Mouse (Mus musculus) heart, embryonic 16.5 days (tissue): ENCODE measurements at regions not wholly inside any gene's neighbourhood (a gene's known extent, or its start where the extent isn't known, plus 50 kb on each side); places are given as distances from the start of the nearest gene placed in this dataset.

Experiments used
- ATAC-seq: fragments of 200-750 bp; cut with Nextera tagmentation; replicated peaks from 2 replicates; pipeline ENCODE4 v1.8.0; 2017; ENCODE audit warnings: moderate number of reproducible peaks; ENCODE audit not compliant: insufficient read depth, low FRiP score; ENCODE audit errors: extremely low read depth
- H3K27ac ChIP-seq: fragments of 300-500 bp; sonication (generic); 2 replicates; pipeline ENCODE4 v1.5.1; 2014; ENCODE audit warnings: mild to moderate bottlenecking, low read length, control low read depth, moderate library complexity
- H3K27me3 ChIP-seq: fragments of 300-500 bp; sonication (generic); 2 replicates; pipeline ENCODE4 v1.6.1; 2014; ENCODE audit warnings: low read length, mixed read lengths; ENCODE audit not compliant: control insufficient read depth, insufficient read depth
- H3K36me3 ChIP-seq: fragments of 300-500 bp; sonication (generic); 2 replicates; pipeline ENCODE4 v1.6.1; 2014; ENCODE audit not compliant: control insufficient read depth, insufficient read depth
- H3K4me1 ChIP-seq: fragments of 300-500 bp; sonication (generic); 2 replicates; pipeline ENCODE4 v1.6.1; 2014; ENCODE audit warnings: low read length, mixed read lengths; ENCODE audit not compliant: control insufficient read depth, insufficient read depth
- H3K4me2 ChIP-seq: fragments of 300-500 bp; sonication (generic); 2 replicates; pipeline ENCODE4 v1.6.1; 2014; ENCODE audit warnings: low read depth, mild to moderate bottlenecking, control low read depth, low read length
- H3K4me3 ChIP-seq: fragments of 300-500 bp; sonication (generic); 2 replicates; pipeline ENCODE4 v1.5.1; 2014; ENCODE audit warnings: mild to moderate bottlenecking, control low read depth, low read length
- H3K9ac ChIP-seq: fragments of 300-500 bp; sonication (generic); 2 replicates; pipeline ENCODE4 v1.6.1; 2014; ENCODE audit warnings: low read length, control low read depth
- H3K9me3 ChIP-seq: fragments of 300-500 bp; sonication (generic); replicated peaks from 2 replicates; pipeline ENCODE4 v1.6.1; 2016; ENCODE audit warnings: low read length; ENCODE audit not compliant: control insufficient read depth
- WGBS: fragments of 180-500 bp; shearing (Covaris S2); extraction: QIAGEN DNeasy Blood & Tissue Kit; methylation state at CpG from one replicate; pipeline ENCODE4 v1.1.7; 2014; 5-methylcytosine and 5-hydroxymethylcytosine counted together

DNA sequence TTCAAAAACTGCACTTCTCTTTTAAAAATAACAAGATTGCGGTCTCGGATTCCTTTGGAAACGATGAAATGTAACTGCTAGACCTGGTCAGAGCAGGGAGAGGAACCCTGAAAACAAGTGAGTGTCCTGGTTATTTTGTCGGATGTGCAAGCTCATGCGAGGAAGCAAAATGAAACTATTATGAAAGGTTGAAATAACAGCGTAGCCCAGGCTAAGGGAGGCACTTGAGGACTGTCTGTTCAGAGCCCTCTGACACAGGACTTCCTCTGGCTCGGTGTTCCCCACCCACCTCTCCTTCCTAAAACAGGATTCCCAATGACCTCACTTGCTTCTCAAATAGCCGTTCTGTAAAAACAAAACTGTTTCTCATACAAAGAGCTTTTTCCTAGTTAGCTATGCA is 51.3 kb upstream of the S1pr1 start:
- H3K4me3 ChIP-seq: peak overlapping the region; percentile 33
- 44% methylated on average over 8 of the region's 8 CpGs for WGBS
- peak overlapping the region; percentile 62 for H3K9ac ChIP-seq
- ATAC-seq: peak; percentile 83
- H3K27me3 ChIP-seq: no peaks in the 10 kb centered on the region
- H3K4me2 ChIP-seq: peak overlapping the region; percentile 54
- H3K27ac ChIP-seq: peak overlapping the region; percentile 87
- no peaks in the 10 kb centered on the region for H3K9me3 ChIP-seq
- H3K36me3 ChIP-seq: no peaks in the 10 kb centered on the region
- H3K4me1 ChIP-seq: peaks cover 13% of the 10 kb centered on the region

DNA sequence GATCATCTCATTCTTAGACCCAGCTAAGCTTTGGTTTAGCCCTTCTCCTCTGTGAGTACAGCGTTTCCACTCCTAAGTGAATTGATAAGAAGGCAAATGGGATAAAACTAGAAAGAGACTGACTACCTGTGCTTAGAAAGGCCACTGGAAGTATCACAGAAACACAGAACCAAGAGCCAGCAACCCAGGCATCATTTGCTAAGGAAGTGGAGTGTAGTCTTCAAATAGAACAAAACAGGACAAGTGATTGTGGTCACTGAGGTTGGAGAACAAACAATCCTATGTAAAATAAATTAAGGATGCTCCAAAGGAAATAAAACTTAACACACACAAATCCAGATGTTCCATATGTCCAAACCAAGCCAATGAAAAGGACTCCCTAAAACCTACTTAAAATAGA is 53.4 kb upstream of the S1pr1 start:
- H3K27ac ChIP-seq: peak overlapping the region; percentile 75
- H3K4me1 ChIP-seq: peaks cover 6% of the 10 kb centered on the region
- no peak overlapping the region for H3K9ac ChIP-seq
- no peak overlapping the region for H3K4me2 ChIP-seq
- H3K27me3 ChIP-seq: no peaks in the 10 kb centered on the region
- H3K36me3 ChIP-seq: no peaks in the 10 kb centered on the region
- no peak for ATAC-seq
- no peaks in the 10 kb centered on the region for H3K9me3 ChIP-seq
- 64% methylated on average over 1 of the region's 1 CpGs for WGBS
- H3K4me3 ChIP-seq: no peak overlapping the region

GRCm38 (mm10) chr3:115768761-115769530 is 54.1 kb upstream of the S1pr1 start:
- H3K27me3 ChIP-seq: no peaks in the 10 kb centered on the region
- peak; percentile 70; the same call in 1 of the 2 replicates for ATAC-seq
- no peaks in the 10 kb centered on the region for H3K9me3 ChIP-seq
- no peak overlapping the region for H3K9ac ChIP-seq
- WGBS: 69% methylated on average over 19 of the region's 19 CpGs
- H3K4me3 ChIP-seq: no peak overlapping the region
- H3K27ac ChIP-seq: peak overlapping the region; percentile 75
- peaks cover 3% of the 10 kb centered on the region; the same call in 1 of the 2 replicates for H3K4me1 ChIP-seq
- H3K36me3 ChIP-seq: no peaks in the 10 kb centered on the region
- H3K4me2 ChIP-seq: no peak overlapping the region

- ATAC-seq: no peak
- H3K4me2 ChIP-seq: no peak overlapping the region
- no peaks in the 10 kb centered on the region for H3K27me3 ChIP-seq
- no peaks in the 10 kb centered on the region for H3K36me3 ChIP-seq
- 70% methylated on average over 5 of the region's 5 CpGs for WGBS
- no peak overlapping the region for H3K9ac ChIP-seq
- H3K9me3 ChIP-seq: no peaks in the 10 kb centered on the region
- no peak overlapping the region for H3K4me3 ChIP-seq
- H3K4me1 ChIP-seq: peaks cover 7% of the 10 kb centered on the region
- no peak overlapping the region for H3K27ac ChIP-seq
Observed at GRCm38 (mm10) chr3:115772676-115773075, 57.8 kb upstream of the S1pr1 start.

- H3K4me3 ChIP-seq: no peak overlapping the region
- no peak overlapping the region for H3K4me2 ChIP-seq
- no peak for ATAC-seq
- peaks cover 7% of the 10 kb centered on the region for H3K4me1 ChIP-seq
- no peaks in the 10 kb centered on the region for H3K27me3 ChIP-seq
- no peak overlapping the region for H3K9ac ChIP-seq
- no peaks in the 10 kb centered on the region for H3K9me3 ChIP-seq
- H3K27ac ChIP-seq: no peak overlapping the region
- no peaks in the 10 kb centered on the region for H3K36me3 ChIP-seq
- WGBS: 83% methylated on average over 8 of the region's 8 CpGs
Observed at GRCm38 (mm10) chr3:115774321-115774720, 59.4 kb upstream of the S1pr1 start.

- Histone ChIP-seq H3K4me3 (no peak overlapping the region), H3K36me3 (no peaks in the 10 kb centered on the region), H3K27ac (no peak overlapping the region), H3K4me1 (peaks cover 7% of the 10 kb centered on the region), H3K4me2 (no peak overlapping the region), H3K9ac (no peak overlapping the region), H3K27me3 (no peaks in the 10 kb centered on the region), H3K9me3 (no peaks in the 10 kb centered on the region)
- 71% methylated on average over 4 of the region's 4 CpGs for WGBS
- no peak for ATAC-seq
Observed at GRCm38 (mm10) chr3:115774723-115775122, 59.9 kb upstream of the S1pr1 start.

GRCm38 (mm10) chr3:115779144-115779890 is 64.4 kb upstream of the S1pr1 start:
- Histone ChIP-seq H3K9ac (no peak overlapping the region), H3K27ac (no peak overlapping the region), H3K36me3 (no peaks in the 10 kb centered on the region), H3K4me3 (no peak overlapping the region), H3K27me3 (no peaks in the 10 kb centered on the region), H3K9me3 (no peaks in the 10 kb centered on the region), H3K4me2 (no peak overlapping the region), H3K4me1 (peaks cover 7% of the 10 kb centered on the region)
- ATAC-seq: no peak
- 84% methylated on average over 10 of the region's 10 CpGs for WGBS

- Histone ChIP-seq H3K4me2 (no peak overlapping the region), H3K9ac (no peak overlapping the region), H3K36me3 (no peaks in the 10 kb centered on the region), H3K27me3 (no peaks in the 10 kb centered on the region), H3K4me3 (no peak overlapping the region), H3K9me3 (no peaks in the 10 kb centered on the region), H3K4me1 (peaks cover 7% of the 10 kb centered on the region), H3K27ac (no peak overlapping the region)
- WGBS: 76% methylated on average over 5 of the region's 5 CpGs
- ATAC-seq: no peak
Observed at GRCm38 (mm10) chr3:115779906-115780305, 65.0 kb upstream of the S1pr1 start.

GRCm38 (mm10) chr3:115782726-115783125 is 67.9 kb upstream of the S1pr1 start:
- H3K27me3 ChIP-seq: no peaks in the 10 kb centered on the region
- no peak for ATAC-seq
- H3K27ac ChIP-seq: no peak overlapping the region
- H3K9ac ChIP-seq: no peak overlapping the region
- no peaks in the 10 kb centered on the region for H3K9me3 ChIP-seq
- no peak overlapping the region for H3K4me2 ChIP-seq
- H3K36me3 ChIP-seq: no peaks in the 10 kb centered on the region
- H3K4me3 ChIP-seq: no peak overlapping the region
- no peaks in the 10 kb centered on the region for H3K4me1 ChIP-seq
